Mouse (Mus musculus) stomach, postnatal 0 days (tissue): ENCODE measurements around the gene Ptprq. TPM values are rescaled to one million over a fixed set of nuclear protein-coding genes. Genes with fewer than 3 reads are reported as not detected.

ENCODE experiments used
- ATAC-seq: fragments of 200-750 bp; cut with Nextera tagmentation; 2 replicates; pipeline ENCODE4 v1.8.0; 2017; ENCODE audit not compliant: low FRiP score, low TSS enrichment
- DNase-seq: peaks from one replicate; pipeline ENCODE4 v3.0.0-alpha.2; 2016; ENCODE audit warnings: low spot score
- H3K27ac ChIP-seq: fragments of 300-500 bp; sonication (generic); replicated peaks from 2 replicates; pipeline ENCODE4 v1.5.1; 2014; ENCODE audit warnings: mild to moderate bottlenecking, control low read depth
- H3K27me3 ChIP-seq: fragments of 300-500 bp; sonication (generic); 2 replicates; pipeline ENCODE4 v1.6.1; 2014; ENCODE audit warnings: low read length; ENCODE audit not compliant: control insufficient read depth, insufficient read depth
- H3K36me3 ChIP-seq: fragments of 300-500 bp; sonication (generic); 2 replicates; pipeline ENCODE4 v1.6.1; 2014; ENCODE audit warnings: low read length, mixed read lengths; ENCODE audit not compliant: control insufficient read depth, insufficient read depth
- H3K4me1 ChIP-seq: fragments of 300-500 bp; sonication (generic); replicated peaks from 2 replicates; pipeline ENCODE4 v1.6.1; 2014; ENCODE audit warnings: antibody characterized with exemption; ENCODE audit not compliant: control insufficient read depth, insufficient read depth
- H3K4me2 ChIP-seq: fragments of 300-500 bp; sonication (generic); replicated peaks from 2 replicates; pipeline ENCODE4 v1.6.1; 2014; ENCODE audit warnings: low read depth, mild to moderate bottlenecking, control low read depth, moderate library complexity
- H3K4me3 ChIP-seq: fragments of 300-500 bp; sonication (generic); 2 replicates; pipeline ENCODE4 v1.5.1; 2014; ENCODE audit warnings: low read depth, low read length, control low read depth
- H3K9ac ChIP-seq: fragments of 300-500 bp; sonication (generic); 2 replicates; pipeline ENCODE4 v1.6.1; 2014; ENCODE audit warnings: mild to moderate bottlenecking, low read length, control low read depth, mixed read lengths
- H3K9me3 ChIP-seq: fragments of 300-500 bp; sonication (generic); 2 replicates; pipeline ENCODE4 v1.6.1; 2016; ENCODE audit warnings: low read length; ENCODE audit not compliant: control insufficient read depth
- CTCF ChIP-seq: IDR thresholded peaks from 2 replicates; pipeline ENCODE4 v1.5.1; 2016; ENCODE audit warnings: antibody characterized with exemption, low read depth, mild to moderate bottlenecking, moderate library complexity
- EP300 ChIP-seq: optimal IDR thresholded peaks from 2 replicates; pipeline ENCODE3; 2016; ENCODE audit warnings: antibody characterized with exemption
- WGBS: fragments of 180-500 bp; shearing (Covaris S2); extraction: QIAGEN DNeasy Blood & Tissue Kit; methylation state at CpG from one replicate; pipeline ENCODE4 v1.1.7; 2014; 5-methylcytosine and 5-hydroxymethylcytosine counted together
- polyA plus RNA-seq: library from polyadenylated mRNA; unstranded; fragments of >200 nt; fragmentation: Nextera tagmentation; extraction: Ambion mirVana; gene quantifications from 2 replicates; pipeline ENCODE4 v1.2.1, GENCODE M21; 2015

Ptprq gene
- polyA plus RNA-seq, 1 experiment from 2014 or later = 0.02 TPM

DNA sequence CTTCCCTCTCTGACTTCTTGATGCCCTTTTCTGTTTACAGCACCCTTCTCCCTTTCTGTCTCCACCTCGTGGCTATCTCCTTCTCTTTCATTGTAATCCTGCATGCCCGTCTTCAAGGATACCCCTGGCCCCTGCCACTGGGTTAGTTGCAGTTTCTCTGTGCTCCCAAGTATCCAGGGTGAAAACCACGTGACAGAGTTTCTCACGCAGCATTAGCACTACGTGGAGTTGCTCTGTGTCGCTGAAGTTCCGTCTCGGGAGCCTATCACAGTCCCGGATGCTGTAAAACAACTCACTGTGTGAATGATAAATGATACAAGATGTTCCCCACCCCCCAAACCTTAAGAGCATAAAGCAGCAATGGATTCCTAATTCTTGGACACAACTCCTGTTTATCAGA, 26.9 kb upstream of the Ptprq start:
- Histone ChIP-seq H3K9ac (no peak overlapping the region), H3K4me3 (0 out of 2 replicates have a peak overlapping the region, but pooled peaks have one; percentile 4), H3K4me1 (no peaks in the 10 kb centered on the region; the same call in 1 of the 2 replicates), H3K27ac (no peak overlapping the region), H3K36me3 (no peaks in the 10 kb centered on the region), H3K4me2 (peak overlapping the region; percentile 35; the same call in 1 of the 2 replicates), H3K27me3 (no peaks in the 10 kb centered on the region), H3K9me3 (no peaks in the 10 kb centered on the region)
- no peak for DNase-seq
- TF ChIP-seq CTCF = no peak
- no peak for TF ChIP-seq EP300
- 11% methylated on average over 9 of the region's 9 CpGs for WGBS
- no peak for ATAC-seq

DNA sequence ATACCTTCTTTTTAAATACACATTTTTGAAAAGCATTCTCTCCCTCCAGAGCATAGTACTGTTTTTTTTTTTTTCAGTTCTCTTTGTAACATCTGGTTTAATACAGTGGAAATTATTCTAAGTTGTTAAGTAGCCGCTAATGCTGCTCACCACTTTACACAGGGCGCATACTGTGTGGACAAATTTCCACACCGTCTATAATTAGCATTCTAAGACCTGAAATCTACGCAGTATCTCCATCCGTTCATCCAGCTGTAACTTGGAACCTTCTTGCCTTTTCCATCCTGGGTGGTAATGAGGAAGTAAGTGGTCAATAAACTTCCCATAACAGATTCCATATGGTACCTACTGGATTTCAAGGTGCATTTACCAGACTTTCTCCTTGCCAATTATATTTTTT, 20.0 kb upstream of the Ptprq start:
- WGBS = 79% methylated on average over 5 of the region's 5 CpGs
- Histone ChIP-seq H3K4me1 (no peaks in the 10 kb centered on the region), H3K9ac (no peak overlapping the region), H3K27ac (no peak overlapping the region), H3K27me3 (no peaks in the 10 kb centered on the region), H3K4me3 (no peak overlapping the region), H3K4me2 (no peak overlapping the region), H3K9me3 (no peaks in the 10 kb centered on the region), H3K36me3 (no peaks in the 10 kb centered on the region)
- no peak for DNase-seq
- no peak for TF ChIP-seq EP300
- no peak for TF ChIP-seq CTCF
- ATAC-seq = no peak

DNA sequence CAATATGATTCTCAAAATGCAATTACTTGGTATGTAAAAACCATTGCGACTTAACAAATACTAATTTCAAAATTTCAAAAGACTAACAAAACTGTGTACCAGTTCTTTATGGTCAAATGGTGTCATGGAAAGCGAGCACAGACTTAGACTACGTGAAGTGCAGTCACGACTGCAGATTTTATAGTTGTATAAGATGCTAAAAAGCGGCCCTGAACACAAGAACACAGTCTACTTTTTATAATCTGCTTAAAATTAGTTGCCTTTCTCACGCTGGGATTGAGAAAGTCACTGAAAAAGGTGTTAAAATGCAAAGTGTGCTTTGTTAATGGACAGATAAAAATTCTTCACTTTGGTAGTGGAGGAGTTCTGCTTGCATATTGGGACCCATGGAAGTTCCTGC, 17.9 kb upstream of the Ptprq start:
- ATAC-seq (no peak), DNase-seq (no peak)
- H3K36me3 ChIP-seq = no peaks in the 10 kb centered on the region
- no peaks in the 10 kb centered on the region for H3K9me3 ChIP-seq
- WGBS = 88% methylated on average over 6 of the region's 6 CpGs
- TF ChIP-seq EP300 (no peak), CTCF (no peak)
- no peaks in the 10 kb centered on the region for H3K4me1 ChIP-seq
- no peaks in the 10 kb centered on the region for H3K27me3 ChIP-seq
- no peak overlapping the region for H3K27ac ChIP-seq
- H3K4me3 ChIP-seq = no peak overlapping the region
- no peak overlapping the region for H3K4me2 ChIP-seq
- H3K9ac ChIP-seq = no peak overlapping the region

DNA sequence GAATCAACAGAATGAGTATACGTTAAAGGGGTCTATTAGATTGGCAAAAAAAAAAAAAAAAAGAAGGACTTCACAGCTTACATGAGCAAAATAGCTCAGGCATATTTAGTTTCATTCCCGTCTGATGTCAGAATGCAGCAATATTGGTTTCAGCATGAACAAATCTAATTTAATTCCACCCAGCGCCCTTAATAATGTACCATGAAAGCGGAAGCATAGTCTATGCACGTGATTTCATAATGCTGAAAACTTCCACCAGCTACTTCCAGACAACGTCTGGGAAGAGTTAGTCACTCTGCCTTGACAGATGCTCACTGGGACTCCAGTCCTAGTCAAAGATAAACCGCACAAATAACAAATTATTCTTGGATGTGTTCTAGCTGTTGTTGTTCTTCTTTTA, 15.6 kb upstream of the Ptprq start:
- H3K4me1 ChIP-seq = no peaks in the 10 kb centered on the region
- H3K36me3 ChIP-seq = no peaks in the 10 kb centered on the region
- H3K9me3 ChIP-seq = no peaks in the 10 kb centered on the region
- no peak overlapping the region for H3K4me3 ChIP-seq
- H3K4me2 ChIP-seq = no peak overlapping the region
- no peaks in the 10 kb centered on the region for H3K27me3 ChIP-seq
- no peak overlapping the region for H3K27ac ChIP-seq
- TF ChIP-seq EP300 (no peak), CTCF (no peak)
- no peak overlapping the region for H3K9ac ChIP-seq
- 84% methylated on average over 7 of the region's 7 CpGs for WGBS
- ATAC-seq (no peak), DNase-seq (no peak)

DNA sequence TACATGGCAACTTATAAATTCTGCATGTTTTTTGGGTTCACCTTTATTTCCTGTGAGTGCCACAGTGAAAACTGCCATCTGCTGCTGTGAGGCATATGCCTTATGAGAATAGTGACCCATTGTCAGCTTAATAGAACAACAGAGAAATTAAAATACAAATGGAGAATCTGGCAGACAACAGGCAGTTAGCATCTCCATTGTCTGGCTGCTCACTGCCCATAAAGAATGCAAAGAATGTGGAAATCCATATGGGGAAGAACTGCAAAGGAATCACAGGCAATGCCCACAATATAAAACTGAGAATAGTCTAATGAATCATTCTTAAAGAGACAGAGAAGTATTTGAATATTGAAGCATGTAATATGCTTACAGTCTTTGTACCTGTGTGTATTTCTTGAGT, 14.5 kb upstream of the Ptprq start:
- TF ChIP-seq CTCF = no peak
- TF ChIP-seq EP300 = no peak

DNA sequence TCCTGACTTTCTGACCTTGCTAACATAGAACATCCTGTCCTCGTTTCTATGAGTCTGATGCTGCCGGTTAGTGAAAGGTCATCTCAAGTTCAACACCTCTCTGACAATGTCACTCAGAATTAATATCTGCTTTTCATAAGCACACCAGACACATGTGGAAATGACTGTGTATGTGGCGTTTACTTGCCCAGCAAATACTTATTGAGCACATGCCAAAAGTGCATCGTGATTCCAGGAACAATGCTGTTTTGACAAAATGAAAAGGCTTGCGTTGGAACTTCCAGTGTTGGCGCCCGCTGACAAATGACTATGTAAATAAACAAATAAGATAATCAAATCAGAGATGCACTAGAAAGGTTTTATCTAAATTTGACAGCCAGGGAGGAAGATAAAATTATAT, 5.8 kb upstream of the Ptprq start:
- Histone ChIP-seq H3K4me3 (no peak overlapping the region), H3K36me3 (no peaks in the 10 kb centered on the region), H3K27me3 (no peaks in the 10 kb centered on the region), H3K4me1 (no peaks in the 10 kb centered on the region), H3K9ac (no peak overlapping the region), H3K4me2 (no peak overlapping the region), H3K27ac (no peak overlapping the region), H3K9me3 (no peaks in the 10 kb centered on the region)
- DNase-seq (no peak), ATAC-seq (no peak)
- WGBS = 32% methylated on average over 7 of the region's 7 CpGs
- no peak for TF ChIP-seq EP300
- TF ChIP-seq CTCF = no peak

More for the DNA sequence above, 14.5 kb upstream of the Ptprq start:
- no peak for DNase-seq
- no peak overlapping the region for H3K4me2 ChIP-seq
- H3K4me1 ChIP-seq = no peaks in the 10 kb centered on the region
- H3K9me3 ChIP-seq = no peaks in the 10 kb centered on the region
- H3K36me3 ChIP-seq = no peaks in the 10 kb centered on the region
- ATAC-seq = no peak
- no peak overlapping the region for H3K4me3 ChIP-seq
- no peak overlapping the region for H3K27ac ChIP-seq
- H3K27me3 ChIP-seq = no peaks in the 10 kb centered on the region
- H3K9ac ChIP-seq = no peak overlapping the region
